ENCODE assay signal across 18 mouse cellular contexts in genomic region chr8:57411366-57411765, GRCm38 (mm10). TPM values are rescaled to one million over a fixed set of nuclear protein-coding genes. Genes with fewer than 3 reads are reported as not detected.
"Had no signal": no experiment of that assay in that cellular context is flagged by ENCODE, and none has a peak within 500 bp of the region (broad histone marks: within the 10 kb centered on the region; RNA-seq: fewer than 3 reads in every experiment).

No protein-coding gene starts in this region.

- DNase-seq: retina, postnatal 1 day; right cerebral cortex, adult 18-20 months; right cerebral cortex, postnatal 14 days; right cerebral cortex, postnatal 25 days; right cerebral cortex, postnatal 4 days; spleen, adult 18-20 months; thymus, adult 18-20 months; thymus, adult 2 months; thymus, postnatal 14 days; thymus, postnatal 25 days; thymus, postnatal 36 days; thymus, postnatal 4 days had no signal

- H3K9me3 ChIP-seq: neural tube, embryonic 15.5 days; stomach, embryonic 15.5 days had no signal

- H3K4me2 ChIP-seq: stomach, embryonic 15.5 days had no signal

- H3K36me3 ChIP-seq: neural tube, embryonic 15.5 days; stomach, embryonic 15.5 days had no signal

- H3K9ac ChIP-seq: neural tube, embryonic 15.5 days; stomach, embryonic 15.5 days had no signal

- H3K27ac ChIP-seq: neural tube, embryonic 15.5 days; stomach, postnatal 0 days had no signal

- H3K4me3 ChIP-seq: neural tube, embryonic 15.5 days; stomach, embryonic 15.5 days had no signal

RNA-seq across cellular contexts. Expression of gene Scrg1, which starts 44.4 kb away (rescaled TPM):
- polyA plus RNA-seq: small intestine, adult 2 months; testis, adult 2 months; thymus, postnatal 0 days had no signal
